Mouse (Mus musculus) G1E (cell line): Measurements from ENCODE around the gene Tbc1d1. TPM values are rescaled to one million over a fixed set of nuclear protein-coding genes. Genes with fewer than 3 reads are reported as not detected.
"Not testable (repeated sequence)": the region's sequence is repeated elsewhere in the genome, so short reads cannot be mapped to it uniquely, and the experiment has no call there.

Experiments
- ATAC-seq: 2 replicates; pipeline ENCODE4 v1.8.0; 2016; ENCODE audit warnings: mild to moderate bottlenecking; ENCODE audit not compliant: insufficient number of reproducible peaks, poor library complexity, low FRiP score, severe bottlenecking; ENCODE audit errors: extremely low read depth
- DNase-seq: peaks from one replicate; pipeline ENCODE4 v3.0.0; 2012; ENCODE audit warnings: low spot score
- H3K27me3 ChIP-seq: 2 replicates; pipeline ENCODE4 v1.6.1; 2012; ENCODE audit warnings: mild to moderate bottlenecking, low read length, inconsistent platforms; ENCODE audit not compliant: insufficient read depth
- H3K36me3 ChIP-seq: replicated peaks from 2 replicates; pipeline ENCODE3; 2012; ENCODE audit warnings: mild to moderate bottlenecking, inconsistent platforms
- H3K4me1 ChIP-seq: 2 replicates; pipeline ENCODE4 v1.6.1; 2012; ENCODE audit warnings: low read depth, low read length, inconsistent platforms, mixed read lengths; ENCODE audit not compliant: insufficient read depth
- H3K4me3 ChIP-seq: 2 replicates; pipeline ENCODE4 v1.5.1; 2012; ENCODE audit warnings: low read depth, mild to moderate bottlenecking, inconsistent platforms, low read length, moderate library complexity, mixed read lengths
- H3K9me3 ChIP-seq: replicated peaks from 2 replicates; pipeline ENCODE4 v1.6.1; 2012; ENCODE audit warnings: inconsistent platforms
- CTCF ChIP-seq: IDR thresholded peaks from 2 replicates; pipeline ENCODE4 v1.5.1; 2012; ENCODE audit warnings: low read depth, low read length, inconsistent platforms, mixed read lengths
- GATA1 ChIP-seq: IDR thresholded peaks from 2 replicates; pipeline ENCODE4 v1.6.1; 2012; ENCODE audit warnings: borderline replicate concordance, low read length, inconsistent platforms, mixed read lengths
- GATA2 ChIP-seq: IDR thresholded peaks from 2 replicates; pipeline ENCODE4 v1.6.1; 2012; ENCODE audit warnings: low read depth, low read length, inconsistent platforms, borderline replicate concordance
- POLR2AphosphoS5 ChIP-seq: IDR thresholded peaks from 2 replicates; pipeline ENCODE4 v1.6.1; 2012; ENCODE audit warnings: low read depth, low read length, inconsistent platforms; ENCODE audit not compliant: insufficient replicate concordance
- TAL1 ChIP-seq: conservative IDR thresholded peaks from 2 replicates; pipeline ENCODE4 v1.6.1; 2012; ENCODE audit warnings: low read depth, low read length, inconsistent platforms, mixed read lengths
- polyA plus RNA-seq: library from polyadenylated mRNA; stranded (reverse); fragments of >175 nt; gene quantifications from 2 replicates; pipeline ENCODE4 v1.2.3, GENCODE M21; 2012
- total RNA-seq, 2 experiments: library from RNA; stranded (forward) in 1 of 2; stranded (reverse) in 1 of 2; fragments of 200-1000 nt in 1 of 2; fragments of >200 nt in 1 of 2; fragmentation: Nextera tagmentation in 1 of 2; gene quantifications; 2 replicates each; pipeline ENCODE4 v1.2.3; 2014 to 2017

Tbc1d1 gene
- total and polyA plus RNA-seq, 3 experiments, result 4.2 to 17.3 (median 11.7) TPM

GRCm38 (mm10) chr5:64326427-64327181, 170.5 kb downstream of the Tbc1d1 start:
- Histone ChIP-seq H3K27me3 (no peaks in the 10 kb centered on the region), H3K4me3 (no peak overlapping the region), H3K36me3 (peaks cover 64% of the 10 kb centered on the region), H3K9me3 (no peaks in the 10 kb centered on the region), H3K4me1 (no peaks in the 10 kb centered on the region)
- TF ChIP-seq CTCF (no peak), GATA2 (no peak), TAL1 (no peak), GATA1 (no peak), POLR2AphosphoS5 (no peak)
- ATAC-seq (no peak), DNase-seq (no peak)

GRCm38 (mm10) chr5:64327212-64327902, 171.3 kb downstream of the Tbc1d1 start:
- DNase-seq, result no peak
- TF ChIP-seq POLR2AphosphoS5 (no peak), CTCF (no peak), GATA1 (no peak), TAL1 (no peak), GATA2 (no peak)

GRCm38 (mm10) chr5:64336767-64337408, 180.8 kb downstream of the Tbc1d1 start:
- H3K36me3 ChIP-seq, result peaks cover 56% of the 10 kb centered on the region
- no peaks in the 10 kb centered on the region for H3K9me3 ChIP-seq
- no peak for TF ChIP-seq POLR2AphosphoS5
- no peak for TF ChIP-seq GATA1
- TF ChIP-seq TAL1, result no peak
- no peak for TF ChIP-seq GATA2
- no peak for TF ChIP-seq CTCF
- no peak for ATAC-seq
- H3K4me1 ChIP-seq, result peaks cover 17% of the 10 kb centered on the region
- no peaks in the 10 kb centered on the region for H3K27me3 ChIP-seq
- DNase-seq, result no peak
- no peak overlapping the region for H3K4me3 ChIP-seq

More at GRCm38 (mm10) chr5:64327212-64327902, 171.3 kb downstream of the Tbc1d1 start:
- Histone ChIP-seq H3K4me1 (no peaks in the 10 kb centered on the region), H3K36me3 (peaks cover 71% of the 10 kb centered on the region), H3K4me3 (no peak overlapping the region), H3K9me3 (no peaks in the 10 kb centered on the region), H3K27me3 (no peaks in the 10 kb centered on the region)
- no peak for ATAC-seq

- peaks cover 51% of the 10 kb centered on the region for H3K36me3 ChIP-seq
- H3K4me1 ChIP-seq, result peaks cover 18% of the 10 kb centered on the region
- not testable (repeated sequence) for DNase-seq, H3K4me3 ChIP-seq, H3K9me3 ChIP-seq, ATAC-seq, H3K27me3 ChIP-seq
Measured at GRCm38 (mm10) chr5:64338795-64339194, 182.7 kb downstream of the Tbc1d1 start.

- peaks cover 46% of the 10 kb centered on the region for H3K36me3 ChIP-seq
- no peak for ATAC-seq
- no peak for DNase-seq
- H3K9me3 ChIP-seq, result no peaks in the 10 kb centered on the region
- H3K4me1 ChIP-seq, result peaks cover 27% of the 10 kb centered on the region
- no peak for TF ChIP-seq POLR2AphosphoS5
- no peak for TF ChIP-seq TAL1
- H3K4me3 ChIP-seq, result no peak overlapping the region
- no peaks in the 10 kb centered on the region for H3K27me3 ChIP-seq
Measured at GRCm38 (mm10) chr5:64340366-64340765, 184.3 kb downstream of the Tbc1d1 start.

- no peak for ATAC-seq
- H3K27me3 ChIP-seq, result no peaks in the 10 kb centered on the region
- peaks cover 27% of the 10 kb centered on the region for H3K4me1 ChIP-seq
- no peak overlapping the region for H3K4me3 ChIP-seq
- TF ChIP-seq CTCF (no peak), GATA1 (no peak), POLR2AphosphoS5 (no peak)
- H3K36me3 ChIP-seq, result peaks cover 53% of the 10 kb centered on the region
- H3K9me3 ChIP-seq, result no peaks in the 10 kb centered on the region
- no peak for DNase-seq
Measured at GRCm38 (mm10) chr5:64341671-64342070, 185.6 kb downstream of the Tbc1d1 start.
